Mouse (Mus musculus) gastrocnemius, adult 18-20 months (tissue): ENCODE measurements around the gene Btn2a2. TPM values are rescaled to one million over a fixed set of nuclear protein-coding genes. Genes with fewer than 3 reads are reported as not detected.

Experiments
- DNase-seq: peaks from one replicate; pipeline ENCODE4 v3.0.0; 2021; ENCODE audit warnings: low spot score
- microRNA-seq: library from miRNA; unstranded; fragments of <30 nt; microRNA quantifications from one replicate; pipeline ENCODE4 v1.2.0, GENCODE M21; 2021
- total RNA-seq, 2 experiments: library from RNA; stranded (reverse); gene quantifications; 2 replicates each; pipeline ENCODE4 v1.2.3; 2021

Gene Btn2a2
- total RNA-seq, 2 experiments from 2014 or later = not detected

GRCm38 (mm10) chr13:23428166-23428993 lies 60.3 kb downstream of the Btn2a2 start:
- no peak for DNase-seq

Small RNA genes within 50 kb of the gene (microRNA-seq; reads per million reads assigned to microRNA genes)
- gene Gm44297 = not detected
- gene n-TStga1 = not detected

Other genes with a start within 250 kb of the Btn2a2 start
- not detected for gene Vmn1r223, start 241.7 kb downstream of the Btn2a2 start, total RNA-seq
- 10 to 100 TPM in 1 of 2 experiments, 1 to 10 TPM in 1; 9.9 to 11.7 TPM for gene Zfp322a, start 119.6 kb downstream of the Btn2a2 start, total RNA-seq
- 1 to 10 TPM; 3.8 to 4.2 TPM for gene Abt1, start 65.0 kb downstream of the Btn2a2 start, total RNA-seq
- not detected for gene Btn1a1, start 23.0 kb downstream of the Btn2a2 start, total RNA-seq
- gene Hist1h4h, start 42.2 kb upstream of the Btn2a2 start, total RNA-seq = 100 to 1,000 TPM; 149 to 163 TPM
- gene Hist1h2af, start 45.0 kb upstream of the Btn2a2 start, total RNA-seq = 1 to 10 TPM in 1 of 2 experiments, under 1 TPM in 1; 0.73 to 1.9 TPM
- under 1 TPM; 0.55 to 0.57 TPM for gene Hist1h3g, start 46.6 kb upstream of the Btn2a2 start, total RNA-seq
- gene Hist1h2bh, start 54.5 kb upstream of the Btn2a2 start, total RNA-seq = 1 to 10 TPM; 1.0 to 1.1 TPM
- 1 to 10 TPM; 3.0 to 4.8 TPM for gene Hist1h3f, start 55.2 kb upstream of the Btn2a2 start, total RNA-seq
- gene Hist1h4f, start 62.8 kb upstream of the Btn2a2 start, total RNA-seq = 10 to 100 TPM in 1 of 2 experiments, 1 to 10 TPM in 1; 8.3 to 12.3 TPM
- gene Hist1h1d, start 64.4 kb upstream of the Btn2a2 start, total RNA-seq = under 1 TPM; 0.83 to 0.89 TPM
- 10 to 100 TPM; 11.6 to 12.3 TPM for gene Hist1h3e, start 73.5 kb upstream of the Btn2a2 start, total RNA-seq
- under 1 TPM; 0.41 to 0.85 TPM for gene Hist1h2ae, start 82.4 kb upstream of the Btn2a2 start, total RNA-seq
- 1 to 10 TPM; 2.2 to 3.7 TPM for gene Hist1h2bg, start 82.5 kb upstream of the Btn2a2 start, total RNA-seq
- 1 to 10 TPM; 1.3 to 5.3 TPM for gene Hist1h2bf, start 85.3 kb upstream of the Btn2a2 start, total RNA-seq
- 1 to 10 TPM in 1 of 2 experiments, under 1 TPM in 1; 0.80 to 1.7 TPM for gene Hist1h2ad, start 85.5 kb upstream of the Btn2a2 start, total RNA-seq
- gene Hist1h3d, start 86.9 kb upstream of the Btn2a2 start, total RNA-seq = 1 to 10 TPM; 3.2 to 3.7 TPM
- gene Hist1h4d, start 92.7 kb upstream of the Btn2a2 start, total RNA-seq = 10 to 100 TPM; 33.6 to 46.4 TPM
- gene Hist1h2be, start 132.3 kb upstream of the Btn2a2 start, total RNA-seq = 10 to 100 TPM; 13.2 to 15.7 TPM
- 10 to 100 TPM; 31.1 to 41.1 TPM for gene Hist1h1e, start 133.7 kb upstream of the Btn2a2 start, total RNA-seq
- 1 to 10 TPM in 1 of 2 experiments, under 1 TPM in 1; 0.68 to 1.3 TPM for gene Hist1h2ac, start 195.1 kb upstream of the Btn2a2 start, total RNA-seq
- gene Hist1h2bc, start 195.3 kb upstream of the Btn2a2 start, total RNA-seq = 10 to 100 TPM; 66.4 to 69.8 TPM
- gene Hist1h1t, start 207.0 kb upstream of the Btn2a2 start, total RNA-seq = not detected
- gene Hist1h4c, start 209.6 kb upstream of the Btn2a2 start, total RNA-seq = 10 to 100 TPM; 57.1 to 66.2 TPM
- 10 to 100 TPM; 25.6 to 25.7 TPM for gene Hfe, start 222.0 kb upstream of the Btn2a2 start, total RNA-seq
- gene Hist1h1c, start 250.0 kb upstream of the Btn2a2 start, total RNA-seq = 100 to 1,000 TPM; 157 to 219 TPM